Mouse (Mus musculus): ENCODE measurements at regions not wholly inside any gene's neighbourhood (a gene's known extent, or its start where the extent isn't known, plus 50 kb on each side); places are given as distances from the start of the nearest gene placed in this dataset.

- TF ChIP-seq CTCF (IDR thresholded peaks at IDR 0.05; ENCODE audit: low read depth) (no peak), EP300 (IDR thresholded peaks at IDR 0.05; ENCODE audit: low read depth) (no peak)
These were observed 88.6 kb upstream of the Hmga2 start for GRCm38 (mm10) chr10:120564859-120565258.

All from liver, embryonic 14.5 days (tissue).